8 mouse cellular contexts compared by ENCODE assay signal in genomic region chr14:16599224-16599623, GRCm38 (mm10).
DNase-seq lines count a peak whose midpoint lies in the region; ATAC-seq and TF ChIP-seq lines count a peak whose summit lies in the region.
"Had no signal": no experiment of that assay in that cellular context is flagged by ENCODE, and none has a peak within 500 bp of the region (broad histone marks: within the 10 kb centered on the region; RNA-seq: fewer than 3 reads in every experiment).

No protein-coding gene starts in this region.

- 0 out of 2 replicates have a peak, but pooled peaks cover 7% of the 10 kb centered on the region for H3K4me1 ChIP-seq in forebrain, postnatal 0 days (ENCODE audit: insufficient read depth)
- peaks cover 3% of the 10 kb centered on the region; the same call in 1 of the 2 replicates for H3K4me1 ChIP-seq in kidney, embryonic 14.5 days (ENCODE audit: control insufficient read depth, insufficient read depth, low read length)

- peak; percentile 89 for ATAC-seq in forebrain, postnatal 0 days
- ATAC-seq in kidney, embryonic 14.5 days (ENCODE audit: low FRiP score, low TSS enrichment), result no peak

- intact Hi-C loops in heart, postnatal 14 days (cut with DNase I), result no loop called here
- intact Hi-C loops in left cerebral cortex, postnatal 14 days (cut with DNase I), result loop anchor here (2.0 kb wide), 1 partner anchor 72 kb away; no protein-coding TSS in a partner anchor

- no peak overlapping the region for H3K4me2 ChIP-seq in forebrain, postnatal 0 days (ENCODE audit: low read depth)
- no peak overlapping the region for H3K4me2 ChIP-seq in kidney, embryonic 14.5 days (replicated peaks; ENCODE audit: low read depth, low read length)

- H3K36me3 ChIP-seq in forebrain, postnatal 0 days (ENCODE audit: insufficient read depth), result no peaks in the 10 kb centered on the region
- no peaks in the 10 kb centered on the region for H3K36me3 ChIP-seq in kidney, embryonic 14.5 days (ENCODE audit: control insufficient read depth, insufficient read depth, low read length)

- no peak for TF ChIP-seq CTCF in forebrain, postnatal 0 days (IDR thresholded peaks at IDR 0.05; ENCODE audit: low read depth)

- no peaks in the 10 kb centered on the region for H3K27me3 ChIP-seq in forebrain, postnatal 0 days (ENCODE audit: insufficient read depth, low read length)
- no peaks in the 10 kb centered on the region for H3K27me3 ChIP-seq in kidney, embryonic 14.5 days (ENCODE audit: control insufficient read depth, insufficient read depth, low read length)

- WGBS in forebrain, postnatal 0 days, result 38% methylated on average over 7 of the region's 7 CpGs
- 81% methylated on average over 7 of the region's 7 CpGs for WGBS in kidney, embryonic 14.5 days

- H3K4me3 ChIP-seq in forebrain, postnatal 0 days (ENCODE audit: low read depth, low read length), result no peak overlapping the region
- H3K4me3 ChIP-seq in kidney, embryonic 14.5 days (ENCODE audit: low read length), result no peak overlapping the region

- DNase-seq in forebrain, postnatal 0 days, result peak; percentile 61
- peak; percentile 54 to 56 for DNase-seq in frontal cortex, postnatal 14 days (ENCODE audit: low spot score in 2 of 2)
- DNase-seq in heart, postnatal 14 days, result peak; percentile 9 to 12
- DNase-seq in left cerebral cortex, postnatal 14 days (ENCODE audit: low spot score in 2 of 2), result peak; percentile 63
- DNase-seq in lung, postnatal 14 days, result no peak
- no peak for DNase-seq in spleen, adult 12 weeks (ENCODE audit: low spot score)
- DNase-seq: lung, postnatal 36 days had no signal

- H3K9me3 ChIP-seq in forebrain, postnatal 0 days (ENCODE audit: low read length), result no peaks in the 10 kb centered on the region
- no peaks in the 10 kb centered on the region for H3K9me3 ChIP-seq in kidney, embryonic 14.5 days (ENCODE audit: control insufficient read depth, low read length)

- H3K9ac ChIP-seq in forebrain, postnatal 0 days, result no peak overlapping the region
- no peak overlapping the region; the same call in 1 of the 2 replicates for H3K9ac ChIP-seq in kidney, embryonic 14.5 days (ENCODE audit: low read depth, low read length)

- H3K27ac ChIP-seq in forebrain, postnatal 0 days (ENCODE audit: low read depth, low read length), result no peak overlapping the region
- no peak overlapping the region for H3K27ac ChIP-seq in kidney, embryonic 14.5 days (ENCODE audit: low read depth, low read length)

Comparison
In these comparisons a context has a peak if more than half of its experiments do, and no peak if none do; other contexts are left out.
1. DNase-seq: peak in forebrain, postnatal 0 days (single experiment), frontal cortex, postnatal 14 days (2 of 2), heart, postnatal 14 days (2 of 2) and left cerebral cortex, postnatal 14 days (2 of 2); none in lung, postnatal 14 days (single experiment) and spleen, adult 12 weeks (single experiment).